Mouse (Mus musculus) cortical plate, adult 2 months (tissue): ENCODE measurements around the gene Nectin1. TPM values are rescaled to one million over a fixed set of nuclear protein-coding genes. Genes with fewer than 3 reads are reported as not detected.

ENCODE experiments used
- H3K27ac ChIP-seq: fragments of 200-500 bp; 2 replicates; pipeline ENCODE4 v1.5.1; 2012; ENCODE audit warnings: low read length, control low read depth, inconsistent platforms; ENCODE audit not compliant: insufficient read depth
- H3K4me1 ChIP-seq: fragments of 200-500 bp; 2 replicates; pipeline ENCODE4 v1.6.1; 2011; ENCODE audit warnings: low read length; ENCODE audit not compliant: control insufficient read depth, insufficient read depth
- H3K4me3 ChIP-seq: fragments of 200-500 bp; 2 replicates; pipeline ENCODE4 v1.5.1; 2011; ENCODE audit warnings: mild to moderate bottlenecking, low read length, control low read depth; ENCODE audit not compliant: insufficient read depth
- CTCF ChIP-seq: fragments of 200-500 bp; IDR thresholded peaks from 2 replicates; pipeline ENCODE4 v1.5.1; 2011; ENCODE audit warnings: mild to moderate bottlenecking, control low read depth, low read length; ENCODE audit not compliant: insufficient read depth; ENCODE audit errors: extremely low read depth
- POLR2A ChIP-seq: fragments of 200-500 bp; IDR thresholded peaks from 2 replicates; pipeline ENCODE4 v1.6.1; 2011; ENCODE audit warnings: mild to moderate bottlenecking, low read length, control low read depth; ENCODE audit not compliant: insufficient read depth; ENCODE audit errors: extremely low read depth
- polyA plus RNA-seq: library from polyadenylated mRNA; depleted of rRNA; stranded (reverse); fragments of >200 nt; gene quantifications from 2 replicates; pipeline ENCODE4 v1.2.3, GENCODE M21; 2012

The Nectin1 gene
- polyA plus RNA-seq, 1 experiment = 19.2 TPM

- Histone ChIP-seq H3K27ac (no peak overlapping the region), H3K4me3 (no peak overlapping the region), H3K4me1 (no peaks in the 10 kb centered on the region)
- TF ChIP-seq CTCF (no peak), POLR2A (no peak)
Measured at GRCm38 (mm10) chr9:43813156-43813555, 69.4 kb downstream of the Nectin1 start.

GRCm38 (mm10) chr9:43822206-43822605, 78.4 kb downstream of the Nectin1 start:
- no peak for TF ChIP-seq CTCF
- no peak for TF ChIP-seq POLR2A
- H3K27ac ChIP-seq = no peak overlapping the region
- H3K4me1 ChIP-seq = no peaks in the 10 kb centered on the region
- H3K4me3 ChIP-seq = no peak overlapping the region

GRCm38 (mm10) chr9:43825178-43825577, 81.4 kb downstream of the Nectin1 start:
- H3K4me1 ChIP-seq = no peaks in the 10 kb centered on the region
- H3K4me3 ChIP-seq = no peak overlapping the region
- TF ChIP-seq CTCF (no peak), POLR2A (no peak)
- no peak overlapping the region for H3K27ac ChIP-seq

GRCm38 (mm10) chr9:43826558-43827253, 82.9 kb downstream of the Nectin1 start:
- no peak overlapping the region for H3K4me3 ChIP-seq
- H3K27ac ChIP-seq = no peak overlapping the region
- no peaks in the 10 kb centered on the region for H3K4me1 ChIP-seq
- TF ChIP-seq CTCF (no peak), POLR2A (no peak)

GRCm38 (mm10) chr9:43827593-43827992, 83.8 kb downstream of the Nectin1 start:
- Histone ChIP-seq H3K4me1 (no peaks in the 10 kb centered on the region), H3K4me3 (no peak overlapping the region), H3K27ac (no peak overlapping the region)
- peak; percentile 56 for TF ChIP-seq CTCF
- no peak for TF ChIP-seq POLR2A

- TF ChIP-seq POLR2A = no peak
- TF ChIP-seq CTCF = no peak
- Histone ChIP-seq H3K4me1 (no peaks in the 10 kb centered on the region), H3K4me3 (no peak overlapping the region), H3K27ac (no peak overlapping the region)
Measured at GRCm38 (mm10) chr9:43828960-43829359, 85.2 kb downstream of the Nectin1 start.

- H3K4me3 ChIP-seq = no peak overlapping the region
- TF ChIP-seq CTCF = no peak
- no peak for TF ChIP-seq POLR2A
- H3K4me1 ChIP-seq = no peaks in the 10 kb centered on the region
- no peak overlapping the region for H3K27ac ChIP-seq
Measured at GRCm38 (mm10) chr9:43833232-43833631, 89.4 kb downstream of the Nectin1 start.

- Histone ChIP-seq H3K4me3 (no peak overlapping the region), H3K4me1 (no peaks in the 10 kb centered on the region), H3K27ac (no peak overlapping the region)
- TF ChIP-seq CTCF = no peak
- no peak for TF ChIP-seq POLR2A
Measured at GRCm38 (mm10) chr9:43834283-43834682, 90.5 kb downstream of the Nectin1 start.

GRCm38 (mm10) chr9:43838561-43838960, 94.8 kb downstream of the Nectin1 start:
- H3K4me1 ChIP-seq = no peaks in the 10 kb centered on the region
- no peak for TF ChIP-seq POLR2A

GRCm38 (mm10) chr9:43842921-43843577, 99.3 kb downstream of the Nectin1 start:
- H3K27ac ChIP-seq = no peak overlapping the region
- no peak overlapping the region for H3K4me3 ChIP-seq
- TF ChIP-seq CTCF (no peak), POLR2A (no peak)
- H3K4me1 ChIP-seq = no peaks in the 10 kb centered on the region

More at GRCm38 (mm10) chr9:43838561-43838960, 94.8 kb downstream of the Nectin1 start:
- Histone ChIP-seq H3K27ac (no peak overlapping the region), H3K4me3 (no peak overlapping the region)

GRCm38 (mm10) chr9:43843711-43844127, 99.9 kb downstream of the Nectin1 start:
- H3K27ac ChIP-seq = no peak overlapping the region
- H3K4me1 ChIP-seq = peaks cover 1% of the 10 kb centered on the region; the same call in 1 of the 2 replicates
- no peak overlapping the region for H3K4me3 ChIP-seq
- no peak for TF ChIP-seq CTCF
- no peak for TF ChIP-seq POLR2A
